Mouse (Mus musculus) cerebellum, adult 9-10 months (tissue): ENCODE data around the gene Fam196b.

Experiments
- DNase-seq: peaks from one replicate; pipeline ENCODE4 v3.0.0; 2022

Gene Fam196b

DNA sequence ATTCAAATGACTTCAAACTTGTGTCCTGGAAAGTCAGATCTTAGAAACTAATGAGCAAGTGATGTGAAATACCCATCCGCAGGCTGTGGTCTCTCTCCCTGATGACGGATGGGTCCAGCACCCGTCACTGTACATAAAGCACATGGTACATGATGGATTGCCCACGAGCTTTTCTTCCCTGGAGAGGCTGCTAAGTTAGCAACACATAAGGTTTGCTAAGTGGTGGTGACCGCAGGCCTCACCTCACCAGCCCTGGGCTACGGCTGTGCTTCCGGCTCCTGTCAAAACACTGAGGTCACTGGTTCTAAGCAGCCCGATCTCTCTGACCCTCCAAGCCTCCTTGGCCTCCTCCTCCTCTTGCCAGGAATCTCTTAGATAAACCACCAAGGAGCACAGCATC, 91.7 kb downstream of the Fam196b start:
- DNase-seq, result no peak

DNA sequence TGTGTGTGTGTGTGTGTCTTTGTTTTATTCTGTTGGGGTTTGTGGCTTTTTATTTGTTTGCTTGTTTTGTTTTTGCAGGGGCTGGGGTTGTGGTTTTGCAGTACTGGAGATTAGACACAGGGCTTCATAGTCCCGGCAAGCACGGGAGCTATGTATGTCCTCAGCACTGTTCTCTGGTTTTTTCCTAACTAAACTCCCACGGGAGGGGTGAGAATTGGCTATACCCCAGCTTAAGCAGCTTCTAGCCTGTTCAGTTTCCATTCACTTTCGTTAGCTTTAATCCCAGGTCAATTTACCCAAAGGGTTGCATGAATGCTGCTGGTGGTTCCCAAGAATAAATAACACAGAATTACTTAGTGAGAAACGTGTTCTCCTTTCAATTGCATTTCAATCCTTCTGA, 92.2 kb downstream of the Fam196b start:
- DNase-seq, result no peak

DNA sequence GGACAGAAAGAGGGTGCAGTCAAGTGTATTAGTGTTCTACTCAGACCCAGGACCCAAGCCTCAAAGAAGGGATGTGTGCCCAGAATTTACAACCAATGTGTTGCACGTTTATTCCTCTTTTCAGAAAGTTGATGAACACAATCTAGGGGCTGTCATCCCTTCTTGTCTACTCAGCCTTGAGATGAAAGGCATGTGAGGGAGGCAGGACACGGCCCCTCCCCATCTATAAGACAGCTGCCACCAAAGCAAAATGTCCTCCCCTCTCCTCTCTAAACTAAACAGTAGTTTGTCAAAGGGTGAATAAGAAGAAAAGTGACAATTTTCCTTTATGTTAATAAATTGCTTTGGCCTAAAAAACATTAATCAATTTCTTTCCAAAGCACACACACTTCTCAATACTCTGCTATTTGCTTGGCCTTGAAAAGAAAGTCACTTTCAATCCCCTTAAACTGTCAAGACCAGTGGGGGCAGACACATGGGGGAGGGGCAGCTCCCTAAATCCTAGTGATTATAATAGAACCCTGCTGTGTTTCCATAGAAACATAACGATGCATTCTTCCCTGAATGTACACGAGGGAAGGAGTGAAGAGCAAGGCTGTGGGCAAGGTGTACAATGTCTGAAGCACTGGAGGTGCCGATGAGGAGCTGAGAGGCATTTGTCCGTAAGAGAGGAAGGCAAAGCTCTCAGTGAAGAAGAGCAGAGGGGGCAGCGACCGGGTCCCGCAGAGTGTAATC, 101.4 kb downstream of the Fam196b start:
- DNase-seq, result no peak

DNA sequence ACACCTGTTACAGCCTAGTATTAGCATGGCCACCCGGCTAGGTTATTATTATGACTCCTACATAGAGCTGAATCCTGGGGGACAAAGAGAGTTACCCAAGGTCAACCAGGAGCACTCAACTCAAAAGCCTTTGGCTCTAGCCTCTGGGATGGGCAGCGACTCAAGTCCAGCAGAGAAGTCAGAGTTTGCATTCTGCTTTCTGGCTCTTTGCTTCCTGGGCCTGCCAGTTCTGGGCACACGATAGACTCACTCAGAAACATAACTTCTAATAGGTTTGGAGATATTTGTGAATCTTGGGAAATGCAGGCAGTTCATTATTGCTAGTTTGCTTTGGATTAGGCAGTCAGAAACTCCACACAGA, 102.0 kb downstream of the Fam196b start:
- no peak for DNase-seq

DNA sequence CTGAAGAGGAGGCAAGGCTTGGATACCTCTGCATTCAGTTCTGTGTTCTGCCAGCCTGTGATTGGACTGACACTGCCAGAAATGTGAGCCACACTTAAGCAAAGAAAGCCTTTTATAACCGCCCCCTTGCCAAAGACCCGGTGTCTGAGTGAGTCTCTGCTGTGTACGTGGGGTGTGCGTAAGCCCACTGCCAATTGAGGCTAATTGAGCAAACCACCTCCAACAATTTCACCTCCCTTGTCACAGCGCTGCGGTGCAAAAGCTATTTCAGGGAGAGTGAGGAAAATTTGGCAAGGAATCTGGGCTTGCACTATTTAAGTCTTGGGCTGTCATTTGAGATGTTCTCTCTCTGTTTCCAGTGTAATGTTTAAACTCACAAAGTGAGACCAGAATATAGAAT, 106.4 kb downstream of the Fam196b start:
- DNase-seq, result no peak

DNA sequence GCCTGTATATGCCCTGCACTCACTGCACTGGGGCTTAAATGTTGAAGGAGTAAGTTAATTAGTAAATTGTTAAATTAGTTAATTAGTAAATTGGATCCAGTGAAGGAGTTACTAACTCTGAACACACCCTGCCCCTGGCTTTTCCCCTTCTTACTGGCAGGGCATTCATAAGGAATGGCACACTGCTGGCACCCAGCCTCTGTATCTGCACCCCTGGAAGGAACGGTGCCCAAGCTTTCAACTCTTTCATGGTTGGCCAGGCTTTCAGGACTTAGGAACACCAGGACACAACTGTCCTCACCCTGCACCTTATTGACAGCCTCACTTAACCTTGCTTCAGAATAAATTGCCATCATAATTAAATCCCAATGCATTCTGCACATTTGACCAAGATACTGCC, 109.9 kb downstream of the Fam196b start:
- no peak for DNase-seq

DNA sequence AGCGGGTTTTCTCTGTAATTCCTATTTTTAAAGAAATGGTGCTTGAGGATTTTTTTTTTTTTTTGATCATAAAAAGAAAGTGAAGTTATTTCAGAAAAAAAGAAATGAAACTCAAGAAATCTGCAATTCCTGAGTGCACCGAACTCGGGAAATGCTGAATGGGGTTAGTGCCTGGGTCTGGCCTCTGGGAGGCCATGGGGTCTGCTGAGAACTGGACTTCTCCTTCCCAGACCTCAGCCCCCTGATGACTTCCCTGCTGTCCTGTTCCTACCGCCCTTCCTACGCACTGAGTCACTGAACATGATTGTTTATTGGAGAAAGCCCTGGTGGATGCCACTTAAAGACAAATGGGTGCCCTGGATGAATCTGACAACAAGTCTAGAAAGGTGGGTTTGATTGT, 112.6 kb downstream of the Fam196b start:
- no peak for DNase-seq

DNA sequence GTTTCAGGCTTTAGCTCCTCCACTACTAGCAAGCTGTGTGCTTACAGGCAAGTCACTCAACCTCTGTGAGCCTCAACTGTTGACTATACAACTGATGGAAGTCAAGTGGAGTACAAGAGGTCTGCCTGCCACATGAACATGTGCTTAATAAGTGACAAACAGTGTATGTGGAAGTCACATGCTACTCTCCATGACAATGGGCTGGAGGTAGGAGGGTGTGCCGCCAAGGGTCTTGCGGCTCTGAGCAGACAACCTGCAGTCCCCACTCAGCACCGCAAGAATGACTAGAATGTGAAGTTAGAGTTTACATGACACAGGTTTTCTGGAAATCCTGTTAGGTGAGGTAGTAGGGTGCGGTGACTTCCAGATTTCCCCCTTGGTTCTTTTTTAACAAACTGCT, 116.3 kb downstream of the Fam196b start:
- DNase-seq, result no peak

DNA sequence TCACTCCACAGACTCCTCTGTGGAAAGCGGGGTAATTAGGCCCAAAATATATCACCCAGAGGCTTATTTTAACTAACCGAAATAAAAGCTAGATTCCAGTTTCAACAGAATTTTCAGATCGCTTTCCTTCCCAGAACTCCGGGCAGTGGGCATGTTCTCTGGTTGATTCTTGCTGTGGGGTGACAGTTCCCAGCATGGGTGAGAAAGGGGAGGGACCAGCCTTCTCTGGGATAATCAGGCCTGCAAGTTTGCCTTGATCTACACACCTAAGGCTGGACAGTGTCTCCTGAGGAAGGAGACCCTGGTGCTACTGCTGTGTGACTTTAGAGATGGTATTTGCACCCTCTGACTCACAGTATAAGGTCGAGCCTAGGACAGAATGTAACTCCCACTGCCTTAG, 116.7 kb downstream of the Fam196b start:
- no peak for DNase-seq

DNA sequence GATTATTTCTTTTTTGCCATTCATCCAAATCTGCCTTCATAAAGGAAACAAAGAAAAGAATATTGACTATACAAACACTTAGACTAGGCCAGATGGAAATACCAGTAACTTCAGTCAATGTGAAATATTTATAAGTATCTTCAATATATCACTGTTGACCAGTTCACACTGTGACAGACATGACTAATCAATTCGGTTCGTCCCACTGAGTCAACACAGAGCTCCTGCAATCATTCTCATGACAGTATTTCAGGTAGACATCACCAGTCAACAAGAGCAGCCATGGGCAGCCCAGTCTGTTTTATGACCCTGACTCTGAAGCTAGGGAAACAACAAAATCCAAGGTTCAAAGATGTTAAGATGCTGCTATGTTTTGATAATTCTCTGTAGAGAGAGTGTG, 117.4 kb downstream of the Fam196b start:
- no peak for DNase-seq

DNA sequence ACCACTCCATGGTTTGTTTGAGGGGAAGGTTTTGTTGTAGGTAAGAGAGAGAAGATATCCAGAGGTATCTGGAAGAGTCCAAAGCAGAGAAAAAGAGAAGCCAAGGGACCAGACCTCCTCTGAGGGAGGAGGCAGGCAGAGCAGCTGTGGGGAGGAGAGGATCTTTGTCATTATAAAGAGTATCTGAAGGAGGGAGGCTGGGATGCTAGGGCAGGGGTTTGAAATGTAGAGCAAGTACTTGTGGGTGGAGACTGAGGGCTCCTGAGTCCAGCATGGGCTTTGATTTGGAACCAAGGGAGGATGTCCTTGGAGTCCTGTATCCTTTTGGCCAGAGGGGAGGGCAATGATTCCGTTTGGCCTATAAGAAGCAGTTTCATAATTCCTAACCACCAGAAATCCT, 122.8 kb downstream of the Fam196b start:
- no peak for DNase-seq

DNA sequence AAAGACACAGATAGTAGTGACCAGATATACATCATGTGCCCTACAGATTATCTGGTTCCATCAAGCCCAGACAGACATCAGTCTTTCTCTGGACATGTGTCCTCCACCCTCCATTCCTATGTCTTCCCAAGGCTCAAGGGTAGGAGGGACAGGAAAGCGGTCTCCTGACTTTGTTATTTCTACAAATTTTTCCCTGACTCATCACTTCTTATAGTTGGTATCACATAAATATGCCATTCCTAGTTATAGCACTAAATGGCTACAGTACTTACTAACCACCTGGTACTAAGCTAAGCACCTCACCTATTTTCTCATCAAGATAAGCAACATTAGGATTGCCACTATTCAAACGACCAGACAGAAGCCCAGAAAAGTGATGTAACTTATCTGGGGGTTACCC, 123.8 kb downstream of the Fam196b start:
- DNase-seq, result no peak

DNA sequence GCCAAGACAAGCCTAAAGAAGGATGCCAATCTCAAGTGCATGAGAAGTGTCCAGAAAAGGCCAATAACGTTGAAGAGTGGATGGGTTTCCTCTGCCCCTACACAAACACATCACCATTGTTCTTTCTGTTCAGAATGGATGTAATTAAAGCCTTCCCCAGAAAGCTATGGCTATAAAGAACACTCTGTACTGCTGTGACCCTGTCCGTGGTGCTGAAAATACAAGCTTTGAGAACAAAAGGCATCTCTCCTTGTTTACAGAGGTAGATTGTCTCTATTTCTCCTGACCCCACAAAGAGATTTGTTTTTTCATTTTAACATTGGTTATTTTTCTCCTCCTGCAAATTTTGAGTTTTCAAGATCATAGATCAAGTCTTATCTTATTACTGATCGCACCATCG, 133.3 kb downstream of the Fam196b start:
- no peak for DNase-seq

DNA sequence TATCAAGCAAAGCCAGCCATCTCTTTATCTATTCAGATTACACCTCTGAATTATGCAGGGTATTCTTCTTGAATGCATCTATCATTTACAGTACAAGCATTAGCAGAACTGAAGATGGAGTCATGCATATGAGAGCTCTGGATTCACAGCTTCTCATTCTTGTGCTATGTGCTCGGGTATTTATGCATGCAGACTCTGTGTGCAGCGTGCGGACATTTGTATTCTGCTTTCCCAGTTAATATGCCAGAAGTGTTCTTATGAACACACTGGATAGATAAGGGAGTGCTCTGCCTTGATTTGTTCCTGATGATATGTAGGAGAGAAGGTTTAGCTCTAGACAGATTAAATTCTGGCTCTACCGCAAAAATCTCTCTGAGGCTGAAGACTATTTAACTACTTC, 135.3 kb downstream of the Fam196b start:
- DNase-seq, result no peak

DNA sequence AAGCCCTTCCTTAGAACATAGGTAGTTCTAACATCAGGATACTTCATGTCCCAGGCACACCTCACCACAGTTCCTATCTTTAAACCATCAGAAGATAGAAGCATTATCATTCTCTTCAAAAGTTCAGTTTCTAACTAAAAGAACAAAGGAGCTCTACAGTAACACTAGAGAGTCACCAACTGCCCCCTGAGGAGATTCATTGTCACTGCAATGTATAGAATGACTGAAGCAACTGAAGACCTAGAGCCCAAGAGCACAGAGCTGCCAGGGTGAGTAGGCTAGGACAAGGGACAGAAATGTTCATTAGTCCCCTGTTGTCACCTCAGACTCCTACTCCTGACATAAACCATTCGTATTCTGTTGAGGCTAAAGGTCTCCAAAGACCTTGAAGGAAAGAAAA, 152.4 kb downstream of the Fam196b start:
- DNase-seq, result no peak

DNA sequence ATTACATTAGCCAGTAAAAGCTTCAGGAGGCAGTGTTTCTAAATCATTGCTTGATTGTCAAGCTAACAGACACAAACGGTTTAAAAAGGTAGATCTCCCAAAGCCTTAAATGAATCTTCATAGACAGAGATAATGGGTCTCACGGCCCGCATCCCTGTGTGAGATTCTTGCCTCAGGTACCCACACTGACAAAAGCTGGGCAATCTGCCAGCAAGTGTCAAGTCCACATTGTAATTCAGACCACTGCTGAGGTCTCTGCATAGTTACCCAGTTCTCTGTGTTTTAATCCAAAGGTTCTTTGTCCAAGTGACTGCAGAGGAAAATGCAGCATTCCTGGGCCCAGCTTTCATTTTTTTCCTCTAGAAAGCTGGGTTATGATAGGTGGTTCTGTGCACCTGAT, 153.9 kb downstream of the Fam196b start:
- DNase-seq, result no peak

DNA sequence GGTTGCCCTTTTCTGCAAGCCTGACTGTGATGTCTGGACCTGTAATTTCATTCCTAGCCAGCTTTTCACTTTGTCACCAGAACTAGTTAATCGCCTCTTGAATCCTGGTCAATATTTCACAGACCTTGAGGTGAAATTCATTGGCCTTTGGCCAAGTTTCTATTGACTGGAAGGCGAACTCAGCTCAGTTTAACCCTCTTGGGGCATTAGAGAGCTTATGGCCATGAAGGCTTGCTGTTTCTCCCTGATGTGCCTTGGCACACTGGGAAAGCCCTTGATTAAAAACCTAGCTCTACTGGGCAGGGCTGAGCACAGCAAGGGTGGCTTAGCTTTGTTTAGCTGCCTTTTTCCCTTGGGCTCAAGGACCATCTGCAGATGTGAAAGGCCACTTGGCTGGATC, 155.2 kb downstream of the Fam196b start:
- DNase-seq, result no peak
